Mouse (Mus musculus) monocyte, adult 2 months (primary cell): ENCODE results near the gene Acot7.

Experiments
- DNase-seq, 2 experiments: peaks; one replicate each; pipeline ENCODE4 v3.0.0; 2022; ENCODE audit warnings: low spot score in 2 of 2, low read depth in 1 of 2

The Acot7 gene

GRCm38 (mm10) chr4:152272006-152272405 lies 94.1 kb downstream of the Acot7 start:
- DNase-seq = no peak

GRCm38 (mm10) chr4:152272449-152273049 lies 94.6 kb downstream of the Acot7 start:
- no peak for DNase-seq

GRCm38 (mm10) chr4:152273191-152273590 lies 95.3 kb downstream of the Acot7 start:
- no peak for DNase-seq

GRCm38 (mm10) chr4:152273621-152274236 lies 95.8 kb downstream of the Acot7 start, which contains the start of gene Gpr153:
Gpr153 (plus strand) TSS chr4:152274232.
- DNase-seq = no peak

- DNase-seq = no peak
These were observed 96.8 kb downstream of the Acot7 start for GRCm38 (mm10) chr4:152274681-152275131.

DNA sequence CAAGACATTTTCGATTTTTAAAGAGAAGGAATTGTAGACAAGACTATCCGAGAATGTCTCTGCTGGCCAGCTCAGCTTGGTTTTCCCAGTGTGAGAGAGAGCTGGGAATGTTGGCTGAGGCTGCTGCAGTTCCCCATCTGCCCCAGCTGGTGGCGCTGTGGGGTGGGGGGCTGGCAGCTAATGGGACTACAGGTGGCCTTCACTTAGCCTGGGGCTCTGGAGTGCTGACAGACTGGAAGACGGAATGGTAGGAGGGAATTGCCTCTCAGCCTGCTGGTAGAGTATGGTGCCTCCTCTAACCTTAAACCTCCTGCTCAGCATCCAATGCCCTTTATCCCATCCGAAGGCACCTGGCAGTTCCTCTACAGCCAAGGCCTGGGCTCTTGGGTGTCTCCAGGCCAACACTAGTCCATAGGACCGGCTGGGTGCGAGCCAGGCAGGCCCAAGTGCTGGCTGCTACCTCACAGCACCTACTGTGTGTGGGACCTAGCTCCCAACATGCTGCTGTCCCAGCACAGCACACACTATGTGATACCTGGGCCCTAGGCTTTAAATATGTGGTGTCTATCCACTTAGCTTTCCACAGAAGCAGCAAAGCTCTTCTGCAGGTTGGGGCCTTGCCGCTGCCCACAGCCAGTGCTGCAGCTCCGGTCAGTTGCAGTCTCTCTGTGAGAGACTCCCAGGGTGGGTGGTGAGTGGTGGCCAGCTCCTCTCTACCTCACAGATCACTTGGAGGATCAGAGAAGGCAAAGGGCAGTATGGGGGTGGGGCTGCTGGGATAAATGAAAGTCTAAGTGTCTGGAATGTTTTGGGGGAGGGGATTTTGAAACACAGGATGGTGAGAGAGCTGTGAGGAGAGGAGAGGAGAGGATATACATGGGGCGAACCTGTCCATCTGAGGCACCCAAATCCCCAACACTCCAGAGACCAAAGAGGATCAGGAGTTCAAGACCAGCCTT lies 98.7 kb downstream of the Acot7 start:
- DNase-seq = no peak

DNA sequence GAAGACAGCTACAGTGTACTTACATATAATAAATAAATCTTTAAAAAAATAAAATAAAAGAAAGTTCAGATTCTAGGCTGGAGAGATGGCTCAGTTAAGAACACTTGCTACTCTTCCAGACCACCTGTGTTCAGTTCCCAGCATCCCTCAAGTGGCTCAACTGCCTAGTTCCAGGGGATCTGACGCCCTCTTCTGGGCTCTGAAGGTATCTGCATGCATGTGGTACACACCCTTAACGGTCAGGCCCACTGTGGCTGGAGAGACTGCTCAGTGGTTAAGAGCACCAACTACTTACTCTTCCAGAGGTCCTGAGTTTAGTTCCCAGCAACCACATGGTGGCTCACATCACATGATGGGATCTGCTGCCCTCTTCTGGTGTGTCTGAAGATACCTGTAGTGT lies 100.0 kb downstream of the Acot7 start:
- DNase-seq = no peak

DNA sequence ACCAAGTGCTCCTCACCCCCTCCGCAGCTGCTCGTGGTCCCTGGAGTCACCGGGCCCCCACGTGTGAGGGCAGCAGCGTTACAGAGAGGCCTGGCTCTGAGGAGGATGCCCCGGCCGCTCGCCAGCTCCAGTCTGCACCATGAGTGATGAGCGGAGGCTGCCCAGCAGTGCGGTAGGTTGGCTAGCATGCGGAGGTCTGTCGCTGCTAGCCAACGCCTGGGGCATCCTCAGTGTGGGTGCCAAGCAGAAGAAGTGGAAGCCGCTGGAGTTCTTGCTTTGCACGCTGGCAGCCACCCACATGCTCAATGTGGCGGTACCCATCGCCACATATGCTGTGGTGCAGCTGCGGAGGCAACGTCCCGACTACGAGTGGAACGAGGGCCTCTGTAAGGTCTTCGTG lies 101.1 kb downstream of the Acot7 start:
- no peak for DNase-seq

GRCm38 (mm10) chr4:152281601-152282000 lies 103.7 kb downstream of the Acot7 start:
- DNase-seq = no peak

GRCm38 (mm10) chr4:152282721-152283120 lies 104.8 kb downstream of the Acot7 start:
- no peak for DNase-seq

DNA sequence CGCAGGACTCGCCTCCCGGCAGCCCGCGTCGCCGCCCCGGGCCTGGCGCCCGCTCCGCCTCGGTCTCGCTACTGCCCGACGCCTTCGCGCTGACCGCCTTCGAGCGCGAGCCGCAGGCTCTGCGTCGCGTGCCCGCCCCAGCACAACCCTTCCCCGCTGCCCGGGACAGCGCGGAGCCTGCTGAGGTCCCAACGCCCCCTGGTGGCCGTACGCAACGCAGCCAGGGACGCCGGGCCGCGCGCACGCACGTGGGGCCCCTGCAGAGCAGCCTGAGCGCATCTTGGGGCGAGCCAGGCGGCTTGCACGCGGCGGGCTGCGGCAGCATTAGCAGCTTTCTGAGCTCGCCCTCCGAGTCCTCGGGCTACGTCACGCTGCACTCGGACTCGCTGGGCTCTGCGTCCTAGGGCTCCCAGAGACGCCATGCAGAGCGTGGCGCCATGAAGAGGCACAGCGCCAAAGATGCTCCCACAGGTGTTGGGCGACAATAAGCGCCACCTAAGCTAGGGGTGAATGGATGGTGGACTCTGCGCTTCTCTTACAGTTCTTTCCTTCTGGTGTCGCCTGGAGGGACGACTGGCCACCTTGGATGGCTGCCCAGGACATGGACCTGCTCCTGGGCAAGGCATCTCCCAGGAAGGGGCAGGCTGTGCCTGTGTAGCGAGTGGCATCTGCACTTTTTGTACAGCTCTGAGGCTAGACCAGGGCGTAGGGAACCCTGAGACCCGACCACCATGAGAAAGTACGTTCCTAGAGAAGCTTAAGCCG lies 105.4 kb downstream of the Acot7 start:
- DNase-seq = peak; percentile 54 to 80

DNA sequence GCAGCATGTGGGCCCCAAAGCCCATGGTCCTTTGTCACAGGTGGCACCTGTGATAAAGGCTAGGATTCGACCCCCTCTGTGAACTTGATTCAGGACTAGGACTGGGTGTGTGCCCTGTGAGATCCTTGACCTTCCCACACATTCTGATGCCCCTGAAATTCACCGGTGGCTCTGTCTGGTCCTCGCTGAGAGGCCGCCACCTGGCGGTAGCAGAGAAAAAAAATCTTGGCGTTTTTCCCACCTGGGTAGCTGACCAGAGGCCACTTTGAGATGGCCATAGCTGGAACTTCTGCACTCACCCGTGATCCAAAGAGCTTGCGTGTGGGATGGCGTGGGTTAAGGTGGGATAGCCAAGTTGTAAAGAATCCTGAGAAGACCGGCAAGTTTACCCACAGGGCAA lies 107.6 kb downstream of the Acot7 start:
- DNase-seq = peak in 1 of 2 experiments; percentile 16

DNA sequence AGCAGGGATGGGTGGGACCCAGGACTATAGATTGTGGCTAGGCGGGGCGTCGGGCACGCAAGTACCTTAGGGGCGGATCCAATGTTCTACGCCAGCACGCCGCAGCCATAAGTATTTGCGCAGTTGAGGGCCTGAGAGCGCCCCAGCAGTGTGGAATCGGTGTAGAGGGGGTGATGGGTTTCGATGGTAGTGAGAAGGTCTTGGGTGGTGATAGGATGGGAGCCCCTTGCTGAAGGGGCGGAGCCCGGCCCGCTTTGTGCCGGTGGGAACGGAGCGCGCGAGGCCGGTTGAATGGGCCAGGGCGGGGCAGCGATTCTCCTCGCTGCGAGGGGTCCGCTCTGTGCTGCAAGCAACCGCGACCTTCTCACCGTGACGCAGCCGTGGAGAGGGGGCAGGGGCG lies 108.2 kb downstream of the Acot7 start:
- DNase-seq = no peak

GRCm38 (mm10) chr4:152286887-152287286 lies 109.0 kb downstream of the Acot7 start:
- peak in 1 of 2 experiments; percentile 19 for DNase-seq

- DNase-seq = no peak
These were observed 109.6 kb downstream of the Acot7 start for GRCm38 (mm10) chr4:152287317-152288120.

- DNase-seq = no peak
These were observed 110.5 kb downstream of the Acot7 start for GRCm38 (mm10) chr4:152288398-152288945.

DNA sequence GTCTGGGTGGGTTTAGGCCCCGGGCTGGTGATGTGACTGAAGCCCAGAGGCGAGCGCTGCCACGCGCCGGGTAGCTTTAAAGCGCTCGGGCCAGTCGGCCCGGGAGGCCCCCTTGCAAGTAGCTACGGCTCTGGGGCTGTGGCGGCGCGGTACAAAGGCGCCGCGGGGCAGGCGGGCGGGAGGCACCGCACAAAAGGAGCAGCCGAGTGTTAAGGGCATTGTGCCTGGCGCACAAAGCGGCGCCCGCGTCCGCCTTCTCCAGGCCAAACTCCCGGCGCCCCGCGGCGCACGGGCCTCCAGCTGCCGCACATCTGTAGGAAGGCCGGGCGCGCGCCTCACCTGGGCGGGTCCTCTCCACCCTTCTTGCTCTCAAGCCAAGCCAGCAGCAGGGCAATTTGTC lies 112.5 kb downstream of the Acot7 start:
- DNase-seq = no peak

DNA sequence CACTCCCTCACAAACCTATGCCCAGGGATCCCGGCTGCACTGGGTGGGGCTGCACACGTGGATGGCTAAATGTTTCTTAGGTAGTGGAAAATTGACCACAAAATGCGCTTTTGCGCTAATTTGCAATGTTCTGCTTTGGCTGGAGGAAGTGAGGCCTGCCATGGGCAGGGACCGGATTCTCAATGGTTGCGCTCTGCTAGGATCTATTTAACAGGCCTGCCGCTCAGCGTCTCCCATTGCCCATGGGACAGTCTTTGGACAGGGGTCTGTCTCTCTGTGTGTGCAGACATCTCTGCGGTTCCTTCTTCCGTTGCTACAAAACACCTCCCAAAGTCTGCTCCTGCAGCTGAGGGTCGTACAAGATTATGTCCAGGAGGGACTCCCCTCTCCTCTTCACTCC lies 113.1 kb downstream of the Acot7 start:
- DNase-seq = no peak

DNA sequence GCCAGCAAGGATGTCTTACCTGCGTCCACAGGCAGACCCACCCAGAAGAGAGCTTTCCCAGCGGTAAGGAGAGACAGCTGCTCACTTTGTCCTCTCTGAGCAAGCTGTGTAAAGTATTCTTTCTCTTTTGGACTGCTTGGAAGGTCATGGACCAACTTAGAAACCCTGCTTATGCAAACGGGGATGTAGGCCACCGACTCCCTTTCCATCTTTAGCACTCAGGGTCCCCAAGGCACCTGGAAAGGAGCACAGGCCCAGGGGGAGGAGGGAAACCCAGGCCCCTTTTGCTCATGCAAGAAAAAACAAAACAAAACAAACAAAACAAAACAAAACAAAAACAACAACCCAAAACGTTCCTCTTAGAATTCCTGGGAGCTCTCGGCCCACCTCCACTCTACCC lies 113.6 kb downstream of the Acot7 start, which contains the start of gene Hes3:
Hes3 (minus strand) TSS at position 101 of the 400 bp plus-strand sequence.
- DNase-seq = no peak
